ENCODE assay signal across 13 mouse cellular contexts in genomic region chr5:137766270-137766669, GRCm38 (mm10). TPM values are rescaled to one million over a fixed set of nuclear protein-coding genes. Genes with fewer than 3 reads are reported as not detected.
DNase-seq lines count a peak whose midpoint lies in the region; ATAC-seq and TF ChIP-seq lines count a peak whose summit lies in the region.
"Had no signal": no experiment of that assay in that cellular context is flagged by ENCODE, and none has a peak within 500 bp of the region (broad histone marks: within the 10 kb centered on the region; RNA-seq: fewer than 3 reads in every experiment).

No protein-coding gene starts in this region.

- no peak overlapping the region for H3K27ac ChIP-seq in heart, postnatal 0 days (ENCODE audit: low read depth)
- no peak overlapping the region for H3K27ac ChIP-seq in heart, embryonic 12.5 days (ENCODE audit: poor library complexity, severe bottlenecking)
- H3K27ac ChIP-seq in neural tube, embryonic 15.5 days (replicated peaks): no peak overlapping the region
- no peak overlapping the region for H3K27ac ChIP-seq in bone marrow, adult 2 months (ENCODE audit: control insufficient read depth, insufficient read depth, low read depth, low read length, poor library complexity)
- H3K27ac ChIP-seq: liver, embryonic 13.5 days had no signal

- no peak overlapping the region for H3K4me2 ChIP-seq in heart, postnatal 0 days (ENCODE audit: low read depth, low read length)
- no peak overlapping the region for H3K4me2 ChIP-seq in heart, embryonic 12.5 days
- H3K4me2 ChIP-seq in neural tube, embryonic 15.5 days: no peak overlapping the region
- H3K4me2 ChIP-seq: liver, embryonic 13.5 days had no signal

- TF ChIP-seq CTCF in heart, postnatal 0 days (IDR thresholded peaks at IDR 0.05; ENCODE audit: low read depth): peak; percentile 43
- peak; percentile 28; the same call in 1 of the 2 replicates for TF ChIP-seq CTCF in bone marrow, adult 2 months (IDR thresholded peaks at IDR 0.05; ENCODE audit: control insufficient read depth, insufficient read depth, low read length)

- ATAC-seq in heart, postnatal 0 days (ENCODE audit: insufficient read depth, low read depth): no peak
- no peak for ATAC-seq in heart, embryonic 12.5 days (ENCODE audit: insufficient number of reproducible peaks, low FRiP score)
- ATAC-seq in neural tube, embryonic 15.5 days (ENCODE audit: low FRiP score): no peak
- ATAC-seq: activated CD4-positive, CD25-positive, alpha-beta regulatory T cell, adult 4 months had no signal

- no peaks in the 10 kb centered on the region for H3K9me3 ChIP-seq in heart, postnatal 0 days (replicated peaks; ENCODE audit: control insufficient read depth, low read length)
- H3K9me3 ChIP-seq in heart, embryonic 12.5 days (replicated peaks): 0 out of 2 replicates have a peak, but pooled peaks cover 4% of the 10 kb centered on the region
- no peaks in the 10 kb centered on the region for H3K9me3 ChIP-seq in neural tube, embryonic 15.5 days (replicated peaks)
- H3K9me3 ChIP-seq: liver, embryonic 13.5 days had no signal

- no peak for DNase-seq in heart, postnatal 0 days (ENCODE audit: low spot score)
- peak; percentile 39 for DNase-seq in neural tube, embryonic 10.5 days (ENCODE audit: extremely low spot score, low spot score)
- DNase-seq in splenic B cell, adult 2 months (ENCODE audit: low read depth, low spot score): peak; percentile 79
- DNase-seq in adrenal gland, postnatal 36 days: no peak
- DNase-seq in kidney, postnatal 36 days: no peak
- DNase-seq: cerebellum, adult 9-10 months; layer of hippocampus, adult 9-11 months; liver, embryonic 13.5 days; thymus, postnatal 25 days had no signal

- H3K9ac ChIP-seq in heart, postnatal 0 days (replicated peaks; ENCODE audit: low read depth, low read length): no peak overlapping the region
- H3K9ac ChIP-seq in heart, embryonic 12.5 days: no peak overlapping the region
- H3K9ac ChIP-seq in neural tube, embryonic 15.5 days (replicated peaks): no peak overlapping the region
- H3K9ac ChIP-seq: liver, embryonic 13.5 days had no signal

- no peaks in the 10 kb centered on the region for H3K4me1 ChIP-seq in heart, postnatal 0 days (ENCODE audit: control insufficient read depth, insufficient read depth)
- H3K4me1 ChIP-seq in heart, embryonic 12.5 days (replicated peaks): peaks cover 5% of the 10 kb centered on the region
- no peaks in the 10 kb centered on the region for H3K4me1 ChIP-seq in neural tube, embryonic 15.5 days
- H3K4me1 ChIP-seq in bone marrow, adult 2 months (ENCODE audit: control insufficient read depth, insufficient read depth, low read length): no peaks in the 10 kb centered on the region

- no peaks in the 10 kb centered on the region for H3K36me3 ChIP-seq in heart, postnatal 0 days (replicated peaks; ENCODE audit: control insufficient read depth, insufficient read depth, low read length)
- H3K36me3 ChIP-seq in heart, embryonic 12.5 days: peaks cover 13% of the 10 kb centered on the region
- no peaks in the 10 kb centered on the region for H3K36me3 ChIP-seq in neural tube, embryonic 15.5 days
- no peaks in the 10 kb centered on the region for H3K36me3 ChIP-seq in splenic B cell, adult 2 months (ENCODE audit: control insufficient read depth, insufficient read depth, low read length, poor library complexity, severe bottlenecking)
- H3K36me3 ChIP-seq: liver, embryonic 13.5 days had no signal

- 63% methylated on average over 3 of the region's 3 CpGs for WGBS in heart, postnatal 0 days
- 56% methylated on average over 3 of the region's 3 CpGs for WGBS in heart, embryonic 12.5 days
- 62% methylated on average over 3 of the region's 3 CpGs for WGBS in neural tube, embryonic 15.5 days
- 67% methylated on average over 3 of the region's 3 CpGs for WGBS in bone marrow, adult 2 months

- no peak for TF ChIP-seq EP300 in heart, postnatal 0 days (IDR thresholded peaks at IDR 0.05; ENCODE audit: low read depth)

- no peak for TF ChIP-seq POLR2A in bone marrow, adult 2 months (IDR thresholded peaks at IDR 0.05; ENCODE audit: borderline replicate concordance, control insufficient read depth, low read depth, low read length)

- H3K27me3 ChIP-seq in heart, postnatal 0 days (ENCODE audit: control insufficient read depth, insufficient read depth, low read length): no peaks in the 10 kb centered on the region
- H3K27me3 ChIP-seq in heart, embryonic 12.5 days (replicated peaks): no peaks in the 10 kb centered on the region
- H3K27me3 ChIP-seq in neural tube, embryonic 15.5 days (replicated peaks): no peaks in the 10 kb centered on the region
- no peaks in the 10 kb centered on the region for H3K27me3 ChIP-seq in splenic B cell, adult 2 months (ENCODE audit: control insufficient read depth, insufficient read depth, low read length, poor library complexity, severe bottlenecking)
- H3K27me3 ChIP-seq: liver, embryonic 13.5 days had no signal

- H3K4me3 ChIP-seq in heart, postnatal 0 days (ENCODE audit: low read depth, low read length): no peak overlapping the region
- H3K4me3 ChIP-seq in heart, embryonic 12.5 days: no peak overlapping the region
- H3K4me3 ChIP-seq in neural tube, embryonic 15.5 days (replicated peaks): no peak overlapping the region
- no peak overlapping the region for H3K4me3 ChIP-seq in bone marrow, adult 2 months (replicated peaks; ENCODE audit: control insufficient read depth, low read depth, low read length)
- H3K4me3 ChIP-seq: liver, embryonic 13.5 days had no signal

RNA-seq across cellular contexts. Expression of gene Ppp1r35, which starts 12.4 kb away (rescaled TPM):
- 24.0 and 24.5 TPM in 2 replicates for total RNA-seq in heart, postnatal 0 days (2014; rRNA removed; ENCODE audit: low replicate concordance)
- polyA plus RNA-seq in heart, postnatal 0 days (2015; fragmentation: Nextera tagmentation; extraction: Ambion mirVana): 10.4 and 15.4 TPM in 2 replicates
- 28.0 and 31.8 TPM in 2 replicates for polyA plus RNA-seq in heart, embryonic 12.5 days (2016; fragmentation: Nextera tagmentation; extraction: Ambion mirVana)
- polyA plus RNA-seq in neural tube, embryonic 15.5 days (2015; fragmentation: Nextera tagmentation; extraction: Ambion mirVana): 38.2 and 42.3 TPM in 2 replicates
- 52.6 and 130 TPM in 2 replicates for polyA plus RNA-seq in bone marrow, adult 2 months (2011; ENCODE audit: insufficient read depth, insufficient read length, low replicate concordance, missing spikeins)
- 10 to 100 TPM; 24.6 to 28.4 TPM for total RNA-seq in adrenal gland, postnatal 36 days (2021)

RNA-seq across cellular contexts. Expression of gene Tsc22d4, which starts 20.7 kb away (rescaled TPM):
- total RNA-seq in heart, postnatal 0 days (2014; rRNA removed; ENCODE audit: low replicate concordance): 167 and 192 TPM in 2 replicates
- polyA plus RNA-seq in heart, postnatal 0 days (2015; fragmentation: Nextera tagmentation; extraction: Ambion mirVana): 221 and 232 TPM in 2 replicates
- polyA plus RNA-seq in heart, embryonic 12.5 days (2016; fragmentation: Nextera tagmentation; extraction: Ambion mirVana): 144 and 154 TPM in 2 replicates
- polyA plus RNA-seq in neural tube, embryonic 15.5 days (2015; fragmentation: Nextera tagmentation; extraction: Ambion mirVana): 110 and 134 TPM in 2 replicates
- 143 and 144 TPM in 2 replicates for polyA plus RNA-seq in bone marrow, adult 2 months (2011; ENCODE audit: insufficient read depth, insufficient read length, low replicate concordance, missing spikeins)
- 10 to 100 TPM; 79.5 to 84.6 TPM for total RNA-seq in adrenal gland, postnatal 36 days (2021)

RNA-seq across cellular contexts. Expression of gene Mepce, which starts 21.2 kb away (rescaled TPM):
- total RNA-seq in heart, postnatal 0 days (2014; rRNA removed; ENCODE audit: low replicate concordance): 18.0 and 19.6 TPM in 2 replicates
- 5.0 and 5.4 TPM in 2 replicates for polyA plus RNA-seq in heart, postnatal 0 days (2015; fragmentation: Nextera tagmentation; extraction: Ambion mirVana)
- 8.8 and 11.0 TPM in 2 replicates for polyA plus RNA-seq in heart, embryonic 12.5 days (2016; fragmentation: Nextera tagmentation; extraction: Ambion mirVana)
- polyA plus RNA-seq in neural tube, embryonic 15.5 days (2015; fragmentation: Nextera tagmentation; extraction: Ambion mirVana): 10.0 and 12.7 TPM in 2 replicates
- polyA plus RNA-seq in bone marrow, adult 2 months (2011; ENCODE audit: insufficient read depth, insufficient read length, low replicate concordance, missing spikeins): 25.6 and 45.6 TPM in 2 replicates
- total RNA-seq in adrenal gland, postnatal 36 days (2021): 10 to 100 TPM; 52.0 to 56.4 TPM

RNA-seq across cellular contexts. Expression of gene Zcwpw1, which starts 21.3 kb away (rescaled TPM):
- 1.4 and 8.7 TPM in 2 replicates for total RNA-seq in heart, postnatal 0 days (2014; rRNA removed; ENCODE audit: low replicate concordance)
- 2.2 and 3.6 TPM in 2 replicates for polyA plus RNA-seq in heart, postnatal 0 days (2015; fragmentation: Nextera tagmentation; extraction: Ambion mirVana)
- 10.9 and 11.4 TPM in 2 replicates for polyA plus RNA-seq in heart, embryonic 12.5 days (2016; fragmentation: Nextera tagmentation; extraction: Ambion mirVana)
- 14.9 and 17.0 TPM in 2 replicates for polyA plus RNA-seq in neural tube, embryonic 15.5 days (2015; fragmentation: Nextera tagmentation; extraction: Ambion mirVana)
- polyA plus RNA-seq in bone marrow, adult 2 months (2011; ENCODE audit: insufficient read depth, insufficient read length, low replicate concordance, missing spikeins): 9.5 and 18.7 TPM in 2 replicates
- total RNA-seq in adrenal gland, postnatal 36 days (2021): 1 to 10 TPM; 2.3 to 3.0 TPM

RNA-seq across cellular contexts. Expression of gene Nyap1, which starts 24.9 kb away (rescaled TPM):
- total RNA-seq in heart, postnatal 0 days (2014; rRNA removed; ENCODE audit: low replicate concordance): 1.3 and 5.8 TPM in 2 replicates
- polyA plus RNA-seq in heart, postnatal 0 days (2015; fragmentation: Nextera tagmentation; extraction: Ambion mirVana): 0.56 and 0.65 TPM in 2 replicates
- 1.2 and 1.7 TPM in 2 replicates for polyA plus RNA-seq in heart, embryonic 12.5 days (2016; fragmentation: Nextera tagmentation; extraction: Ambion mirVana)
- polyA plus RNA-seq in neural tube, embryonic 15.5 days (2015; fragmentation: Nextera tagmentation; extraction: Ambion mirVana): 32.7 and 41.3 TPM in 2 replicates
- polyA plus RNA-seq in bone marrow, adult 2 months (2011; ENCODE audit: insufficient read depth, insufficient read length, low replicate concordance, missing spikeins): 1.2 and 1.9 TPM in 2 replicates
- total RNA-seq in adrenal gland, postnatal 36 days (2021): 1 to 10 TPM; 3.1 to 3.2 TPM

Comparison
In these comparisons a context has a peak if more than half of its experiments do, and no peak if none do; other contexts are left out.
1. DNase-seq: peak in neural tube, embryonic 10.5 days (single experiment) and splenic B cell, adult 2 months (single experiment); none in heart, postnatal 0 days (single experiment), adrenal gland, postnatal 36 days (0 of 2) and kidney, postnatal 36 days (0 of 2).